Mouse (Mus musculus): Measurements from ENCODE around the gene Hs3st3b1. TPM values are rescaled to one million over a fixed set of nuclear protein-coding genes. Genes with fewer than 3 reads are reported as not detected.

Gene Hs3st3b1
- polyA plus RNA-seq, 1 experiment from 2014 or later = 16.6 TPM

- Histone ChIP-seq H3K4me3 (peak overlapping the region; percentile 26), H3K27ac (no peak overlapping the region), H3K36me3 (no peaks in the 10 kb centered on the region), H3K9ac (no peak overlapping the region), H3K27me3 (0 out of 2 replicates have a peak, but pooled peaks cover 4% of the 10 kb centered on the region), H3K4me2 (peak overlapping the region; percentile 44), H3K9me3 (no peaks in the 10 kb centered on the region), H3K4me1 (peaks cover 26% of the 10 kb centered on the region)
- no peak for ATAC-seq (ENCODE audit: insufficient number of reproducible peaks, low FRiP score, low TSS enrichment, low read depth)
- WGBS = 9% methylated on average over 19 of the region's 19 CpGs
Measured at GRCm38 (mm10) chr11:63951831-63952631, 29.9 kb upstream of the Hs3st3b1 start.

- 0 out of 2 replicates have a peak, but pooled peaks cover 4% of the 10 kb centered on the region for H3K27me3 ChIP-seq
- H3K27ac ChIP-seq = no peak overlapping the region
- H3K9ac ChIP-seq = no peak overlapping the region
- no peaks in the 10 kb centered on the region for H3K36me3 ChIP-seq
- ATAC-seq (ENCODE audit: insufficient number of reproducible peaks, low FRiP score, low TSS enrichment, low read depth) = no peak
- H3K4me1 ChIP-seq = peaks cover 16% of the 10 kb centered on the region
- no peaks in the 10 kb centered on the region for H3K9me3 ChIP-seq
- no peak overlapping the region for H3K4me3 ChIP-seq
- no peak overlapping the region for H3K4me2 ChIP-seq
- 82% methylated on average over 11 of the region's 11 CpGs for WGBS
Measured at GRCm38 (mm10) chr11:63948371-63948770, 26.3 kb upstream of the Hs3st3b1 start.

- ATAC-seq (ENCODE audit: insufficient number of reproducible peaks, low FRiP score, low TSS enrichment, low read depth) = no peak
- Histone ChIP-seq H3K4me3 (no peak overlapping the region), H3K4me2 (no peak overlapping the region), H3K27ac (no peak overlapping the region), H3K27me3 (0 out of 2 replicates have a peak, but pooled peaks cover 4% of the 10 kb centered on the region), H3K36me3 (no peaks in the 10 kb centered on the region), H3K9ac (no peak overlapping the region), H3K4me1 (peaks cover 8% of the 10 kb centered on the region), H3K9me3 (no peaks in the 10 kb centered on the region)
- 64% methylated on average over 2 of the region's 2 CpGs for WGBS
Measured at GRCm38 (mm10) chr11:63947024-63947423, 24.9 kb upstream of the Hs3st3b1 start.

- Histone ChIP-seq H3K4me3 (no peak overlapping the region), H3K9me3 (no peaks in the 10 kb centered on the region), H3K27ac (no peak overlapping the region), H3K27me3 (no peaks in the 10 kb centered on the region), H3K36me3 (no peaks in the 10 kb centered on the region), H3K9ac (no peak overlapping the region), H3K4me1 (0 out of 2 replicates have a peak, but pooled peaks cover 6% of the 10 kb centered on the region), H3K4me2 (no peak overlapping the region)
- no peak for ATAC-seq (ENCODE audit: insufficient number of reproducible peaks, low FRiP score, low TSS enrichment, low read depth)
- 88% methylated on average over 3 of the region's 3 CpGs for WGBS
Measured at GRCm38 (mm10) chr11:63943947-63944346, 21.9 kb upstream of the Hs3st3b1 start.

- no peak overlapping the region for H3K4me3 ChIP-seq
- WGBS = 88% methylated on average over 13 of the region's 13 CpGs
- 0 out of 2 replicates have a peak, but pooled peaks cover 6% of the 10 kb centered on the region for H3K4me1 ChIP-seq
- H3K9me3 ChIP-seq = no peaks in the 10 kb centered on the region
- no peak for ATAC-seq (ENCODE audit: insufficient number of reproducible peaks, low FRiP score, low TSS enrichment, low read depth)
- no peak overlapping the region for H3K27ac ChIP-seq
- no peak overlapping the region for H3K9ac ChIP-seq
- H3K4me2 ChIP-seq = no peak overlapping the region
- H3K27me3 ChIP-seq = no peaks in the 10 kb centered on the region
- no peaks in the 10 kb centered on the region for H3K36me3 ChIP-seq
Measured at GRCm38 (mm10) chr11:63943268-63943890, 21.3 kb upstream of the Hs3st3b1 start.

- Histone ChIP-seq H3K9me3 (no peaks in the 10 kb centered on the region), H3K27ac (no peak overlapping the region), H3K4me2 (no peak overlapping the region), H3K4me1 (0 out of 2 replicates have a peak, but pooled peaks cover 3% of the 10 kb centered on the region), H3K9ac (no peak overlapping the region), H3K27me3 (no peaks in the 10 kb centered on the region), H3K4me3 (no peak overlapping the region), H3K36me3 (no peaks in the 10 kb centered on the region)
- no peak for ATAC-seq (ENCODE audit: insufficient number of reproducible peaks, low FRiP score, low TSS enrichment, low read depth)
- 76% methylated on average over 8 of the region's 8 CpGs for WGBS
Measured at GRCm38 (mm10) chr11:63942177-63942576, 20.1 kb upstream of the Hs3st3b1 start.

- no peaks in the 10 kb centered on the region for H3K9me3 ChIP-seq
- peaks cover 6% of the 10 kb centered on the region; the same call in 1 of the 2 replicates for H3K27me3 ChIP-seq
- H3K4me1 ChIP-seq = no peaks in the 10 kb centered on the region
- no peak overlapping the region for H3K27ac ChIP-seq
- H3K4me3 ChIP-seq = no peak overlapping the region
- 56% methylated on average over 3 of the region's 3 CpGs for WGBS
- no peaks in the 10 kb centered on the region for H3K36me3 ChIP-seq
- no peak overlapping the region for H3K9ac ChIP-seq
- no peak for ATAC-seq (ENCODE audit: insufficient number of reproducible peaks, low FRiP score, low TSS enrichment, low read depth)
- H3K4me2 ChIP-seq = no peak overlapping the region
Measured at GRCm38 (mm10) chr11:63936641-63937040, 14.6 kb upstream of the Hs3st3b1 start.

GRCm38 (mm10) chr11:63926901-63927300 lies 4.8 kb upstream of the Hs3st3b1 start:
- H3K4me3 ChIP-seq = no peak overlapping the region
- H3K36me3 ChIP-seq = no peaks in the 10 kb centered on the region
- H3K9ac ChIP-seq = no peak overlapping the region
- H3K9me3 ChIP-seq = no peaks in the 10 kb centered on the region
- WGBS = 92% methylated on average over 6 of the region's 6 CpGs
- H3K27me3 ChIP-seq = peaks cover 40% of the 10 kb centered on the region
- H3K4me1 ChIP-seq = peaks cover 37% of the 10 kb centered on the region
- H3K4me2 ChIP-seq = no peak overlapping the region
- H3K27ac ChIP-seq = no peak overlapping the region
- ATAC-seq (ENCODE audit: insufficient number of reproducible peaks, low FRiP score, low TSS enrichment, low read depth) = no peak

- ATAC-seq (ENCODE audit: insufficient number of reproducible peaks, low FRiP score, low TSS enrichment, low read depth) = no peak
- H3K4me1 ChIP-seq = peaks cover 53% of the 10 kb centered on the region
- H3K27ac ChIP-seq = no peak overlapping the region
- H3K4me2 ChIP-seq = peak overlapping the region; percentile 73
- H3K27me3 ChIP-seq = peaks cover 46% of the 10 kb centered on the region
- no peaks in the 10 kb centered on the region for H3K9me3 ChIP-seq
- H3K36me3 ChIP-seq = no peaks in the 10 kb centered on the region
- H3K9ac ChIP-seq = no peak overlapping the region
- H3K4me3 ChIP-seq = peak overlapping the region; percentile 41
- 2% methylated on average over 31 of the region's 31 CpGs for WGBS
Measured at GRCm38 (mm10) chr11:63925161-63925582, 3.1 kb upstream of the Hs3st3b1 start.

- WGBS = 17% methylated on average over 26 of the region's 26 CpGs
- Histone ChIP-seq H3K27me3 (peaks cover 50% of the 10 kb centered on the region), H3K4me1 (peaks cover 61% of the 10 kb centered on the region), H3K9me3 (no peaks in the 10 kb centered on the region), H3K36me3 (no peaks in the 10 kb centered on the region), H3K27ac (no peak overlapping the region), H3K9ac (no peak overlapping the region), H3K4me3 (peak overlapping the region; percentile 8), H3K4me2 (peak overlapping the region; percentile 93)
- no peak for ATAC-seq (ENCODE audit: insufficient number of reproducible peaks, low FRiP score, low TSS enrichment, low read depth)
Measured at GRCm38 (mm10) chr11:63924286-63924930, 2.3 kb upstream of the Hs3st3b1 start.

- H3K9ac ChIP-seq = no peak overlapping the region
- WGBS = 1% methylated on average over 29 of the region's 29 CpGs
- H3K4me3 ChIP-seq = peak overlapping the region; percentile 70
- ATAC-seq (ENCODE audit: insufficient number of reproducible peaks, low FRiP score, low TSS enrichment, low read depth) = no peak
- peak overlapping the region; percentile 93 for H3K4me2 ChIP-seq
- no peaks in the 10 kb centered on the region for H3K36me3 ChIP-seq
- H3K27me3 ChIP-seq = peaks cover 59% of the 10 kb centered on the region
- H3K9me3 ChIP-seq = no peaks in the 10 kb centered on the region
- H3K27ac ChIP-seq = no peak overlapping the region
- H3K4me1 ChIP-seq = peaks cover 71% of the 10 kb centered on the region
Measured at GRCm38 (mm10) chr11:63923386-63923785, 1.3 kb upstream of the Hs3st3b1 start.

All from limb, embryonic 15.5 days (tissue).